In the genomic region with DNA sequence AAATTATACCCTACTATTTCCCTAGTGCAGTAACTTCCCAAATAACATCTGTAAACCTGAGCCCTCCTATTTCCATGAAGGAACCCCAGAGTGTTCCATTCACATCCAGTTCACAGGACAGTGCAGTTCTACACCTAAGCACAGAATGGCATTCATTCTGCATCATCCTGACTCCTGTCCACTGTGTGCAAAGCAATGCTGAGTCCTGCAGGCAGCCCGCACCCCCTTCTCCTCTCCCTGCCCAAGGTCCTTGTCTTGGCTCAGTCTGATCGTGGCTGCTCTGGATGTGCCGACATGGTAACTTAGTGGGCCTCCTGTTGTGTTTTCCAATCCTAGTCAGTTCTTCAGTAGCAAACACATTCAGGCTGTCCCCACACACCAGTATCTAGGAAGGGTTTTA, we compare ENCODE assay signal across 26 mouse cellular contexts. TPM values are rescaled to one million over a fixed set of nuclear protein-coding genes. Genes with fewer than 3 reads are reported as not detected.
"Had no signal": no experiment of that assay in that cellular context is flagged by ENCODE, and none has a peak within 500 bp of the region (broad histone marks: within the 10 kb centered on the region; RNA-seq: fewer than 3 reads in every experiment).

No protein-coding gene starts in this region.

- H3K4me3 ChIP-seq: layer of hippocampus, adult 2 months; limb, embryonic 10.5 days; limb, embryonic 13.5 days; midbrain, embryonic 12.5 days had no signal

- H3K27ac ChIP-seq: kidney, postnatal 0 days; layer of hippocampus, adult 2 months; limb, embryonic 10.5 days; limb, embryonic 13.5 days; liver, embryonic 14.5 days; macrophage; midbrain, embryonic 12.5 days had no signal

- H3K36me3 ChIP-seq: limb, embryonic 10.5 days; limb, embryonic 13.5 days; midbrain, embryonic 12.5 days had no signal

- H3K4me2 ChIP-seq: limb, embryonic 13.5 days; liver, embryonic 11.5 days; lung, embryonic 14.5 days; midbrain, embryonic 12.5 days had no signal

- DNase-seq: kidney, postnatal 25 days; layer of hippocampus, adult 9-11 months; liver, postnatal 0 days; lung, embryonic 14.5 days; retina, postnatal 1 day; right cerebral cortex, postnatal 25 days; thymus, adult 18-20 months; thymus, postnatal 36 days had no signal

- H3K4me1 ChIP-seq: limb, embryonic 13.5 days had no signal

- H3K27me3 ChIP-seq: limb, embryonic 13.5 days; midbrain, embryonic 12.5 days had no signal

- H3K9me3 ChIP-seq: limb, embryonic 10.5 days; limb, embryonic 13.5 days; midbrain, embryonic 12.5 days had no signal

- ATAC-seq: liver, postnatal 0 days; lung, postnatal 0 days had no signal

- H3K9ac ChIP-seq: limb, embryonic 13.5 days; liver, embryonic 14.5 days; liver, postnatal 0 days; lung, embryonic 14.5 days; midbrain, embryonic 12.5 days had no signal

RNA-seq across cellular contexts. Expression of a gene that starts 12.7 kb away (rescaled TPM):
- total RNA-seq: left cerebral cortex, adult 18-20 months; left cerebral cortex, postnatal 25 days; megakaryocyte, adult 5-6 weeks had no signal
- polyA plus RNA-seq: large intestine, adult 2 months; macrophage; spleen, adult 2 months had no signal

RNA-seq across cellular contexts. Expression of a gene that starts 30.5 kb away (rescaled TPM):
- polyA plus RNA-seq: macrophage had no signal

RNA-seq across cellular contexts. Expression of a gene that starts 36.6 kb away (rescaled TPM):
- total RNA-seq: layer of hippocampus, adult 2 months; layer of hippocampus, postnatal 25 days; left cerebral cortex, adult 18-20 months; left cerebral cortex, postnatal 25 days; megakaryocyte, adult 5-6 weeks; midbrain, postnatal 0 days had no signal
- polyA plus RNA-seq: large intestine, adult 2 months; limb, embryonic 10.5 days; liver, embryonic 11.5 days; liver, embryonic 14.5 days; liver, postnatal 0 days; lung, postnatal 0 days; macrophage; midbrain, embryonic 12.5 days; midbrain, postnatal 0 days; neural tube, embryonic 11.5 days; neural tube, embryonic 14.5 days; spleen, adult 2 months had no signal
